Mouse (Mus musculus) stomach, embryonic 14.5 days (tissue): ENCODE measurements around the gene Myo1b. TPM values are rescaled to one million over a fixed set of nuclear protein-coding genes. Genes with fewer than 3 reads are reported as not detected.

Experiments used
- ATAC-seq: fragments of 200-750 bp; cut with Nextera tagmentation; 2 replicates; pipeline ENCODE4 v1.8.0; 2017; ENCODE audit warnings: low read depth, moderate TSS enrichment; ENCODE audit not compliant: insufficient number of reproducible peaks, insufficient read depth, low FRiP score
- H3K27ac ChIP-seq: fragments of 300-500 bp; sonication (generic); 2 replicates; pipeline ENCODE4 v1.5.1; 2014; ENCODE audit warnings: mild to moderate bottlenecking, low read length, moderate library complexity, mixed read lengths
- H3K27me3 ChIP-seq: fragments of 300-500 bp; sonication (generic); 2 replicates; pipeline ENCODE4 v1.6.1; 2014; ENCODE audit warnings: low read length, control low read depth, mixed read lengths; ENCODE audit not compliant: control insufficient read depth, insufficient read depth
- H3K36me3 ChIP-seq: fragments of 300-500 bp; sonication (generic); 2 replicates; pipeline ENCODE4 v1.6.1; 2014; ENCODE audit warnings: mild to moderate bottlenecking, control low read depth, low read length, moderate library complexity, mixed read lengths; ENCODE audit not compliant: control insufficient read depth, insufficient read depth
- H3K4me1 ChIP-seq: fragments of 300-500 bp; sonication (generic); 2 replicates; pipeline ENCODE4 v1.6.1; 2014; ENCODE audit warnings: low read length, control low read depth, mixed read lengths; ENCODE audit not compliant: control insufficient read depth, insufficient read depth
- H3K4me2 ChIP-seq: fragments of 300-500 bp; sonication (generic); replicated peaks from 2 replicates; pipeline ENCODE4 v1.6.1; 2014; ENCODE audit warnings: low read depth, low read length, control low read depth
- H3K4me3 ChIP-seq: fragments of 300-500 bp; sonication (generic); 2 replicates; pipeline ENCODE4 v1.5.1; 2014; ENCODE audit warnings: low read depth, low read length, control low read depth
- H3K9ac ChIP-seq: fragments of 300-500 bp; sonication (generic); replicated peaks from 2 replicates; pipeline ENCODE4 v1.6.1; 2014; ENCODE audit warnings: low read depth, mild to moderate bottlenecking, control low read depth, low read length, moderate library complexity, mixed read lengths
- H3K9me3 ChIP-seq: fragments of 300-500 bp; sonication (generic); 2 replicates; pipeline ENCODE4 v1.6.1; 2016; ENCODE audit warnings: low read depth, low read length, control low read depth; ENCODE audit not compliant: control insufficient read depth
- WGBS: fragments of 180-500 bp; shearing (Covaris S2); extraction: QIAGEN DNeasy Blood & Tissue Kit; methylation state at CpG from one replicate; pipeline ENCODE4 v1.1.7; 2014; 5-methylcytosine and 5-hydroxymethylcytosine counted together
- polyA plus RNA-seq: library from polyadenylated mRNA; unstranded; fragments of >200 nt; fragmentation: Nextera tagmentation; extraction: Ambion mirVana; gene quantifications from 2 replicates; pipeline ENCODE4 v1.2.1, GENCODE M21; 2014

Gene Myo1b
- polyA plus RNA-seq, 1 experiment from 2014 or later: 108 TPM

- H3K36me3 ChIP-seq: peaks cover 4% of the 10 kb centered on the region; the same call in 1 of the 2 replicates
- H3K4me1 ChIP-seq: peaks cover 7% of the 10 kb centered on the region; the same call in 1 of the 2 replicates
- H3K4me3 ChIP-seq: no peak overlapping the region
- no peak overlapping the region for H3K4me2 ChIP-seq
- no peak overlapping the region for H3K27ac ChIP-seq
- H3K27me3 ChIP-seq: no peaks in the 10 kb centered on the region
- ATAC-seq: no peak
- 46% methylated on average over 10 of the region's 10 CpGs for WGBS
- H3K9me3 ChIP-seq: no peaks in the 10 kb centered on the region
- no peak overlapping the region for H3K9ac ChIP-seq
Measured at GRCm38 (mm10) chr1:51855541-51856244, 60.2 kb downstream of the Myo1b start.

- no peak for ATAC-seq
- 69% methylated on average over 5 of the region's 5 CpGs for WGBS
Measured at GRCm38 (mm10) chr1:51852314-51852713, 63.6 kb downstream of the Myo1b start.

GRCm38 (mm10) chr1:51849570-51850211 lies 66.2 kb downstream of the Myo1b start:
- Histone ChIP-seq H3K4me2 (no peak overlapping the region), H3K27me3 (no peaks in the 10 kb centered on the region), H3K27ac (peak overlapping the region; percentile 35; the same call in 1 of the 2 replicates), H3K9ac (no peak overlapping the region), H3K9me3 (no peaks in the 10 kb centered on the region), H3K4me1 (peaks cover 13% of the 10 kb centered on the region; the same call in 1 of the 2 replicates), H3K4me3 (no peak overlapping the region), H3K36me3 (no peaks in the 10 kb centered on the region)
- WGBS: 35% methylated on average over 8 of the region's 8 CpGs
- peak; percentile 70 for ATAC-seq

More at GRCm38 (mm10) chr1:51852314-51852713, 63.6 kb downstream of the Myo1b start:
- H3K27ac ChIP-seq: no peak overlapping the region
- H3K4me3 ChIP-seq: no peak overlapping the region
- H3K4me2 ChIP-seq: no peak overlapping the region
- no peaks in the 10 kb centered on the region for H3K36me3 ChIP-seq
- H3K9me3 ChIP-seq: no peaks in the 10 kb centered on the region
- H3K9ac ChIP-seq: no peak overlapping the region
- peaks cover 15% of the 10 kb centered on the region; the same call in 1 of the 2 replicates for H3K4me1 ChIP-seq
- H3K27me3 ChIP-seq: no peaks in the 10 kb centered on the region

- Histone ChIP-seq H3K4me2 (no peak overlapping the region), H3K36me3 (no peaks in the 10 kb centered on the region), H3K4me3 (no peak overlapping the region), H3K4me1 (peaks cover 13% of the 10 kb centered on the region; the same call in 1 of the 2 replicates), H3K9ac (no peak overlapping the region), H3K27me3 (no peaks in the 10 kb centered on the region), H3K9me3 (no peaks in the 10 kb centered on the region), H3K27ac (no peak overlapping the region)
- no peak for ATAC-seq
- 77% methylated on average over 2 of the region's 2 CpGs for WGBS
Measured at GRCm38 (mm10) chr1:51845264-51846036, 70.4 kb downstream of the Myo1b start.

- no peak for ATAC-seq
- Histone ChIP-seq H3K36me3 (no peaks in the 10 kb centered on the region; the same call in 1 of the 2 replicates), H3K9me3 (no peaks in the 10 kb centered on the region), H3K4me1 (peaks cover 30% of the 10 kb centered on the region), H3K4me3 (no peak overlapping the region), H3K9ac (no peak overlapping the region), H3K27me3 (no peaks in the 10 kb centered on the region), H3K27ac (no peak overlapping the region), H3K4me2 (no peak overlapping the region)
- 73% methylated on average over 11 of the region's 11 CpGs for WGBS
Measured at GRCm38 (mm10) chr1:51837845-51838623, 77.8 kb downstream of the Myo1b start.

GRCm38 (mm10) chr1:51837311-51837710 lies 78.6 kb downstream of the Myo1b start:
- Histone ChIP-seq H3K4me1 (peaks cover 30% of the 10 kb centered on the region), H3K4me2 (no peak overlapping the region), H3K4me3 (no peak overlapping the region), H3K9ac (no peak overlapping the region), H3K36me3 (no peaks in the 10 kb centered on the region; the same call in 1 of the 2 replicates), H3K27ac (no peak overlapping the region), H3K9me3 (no peaks in the 10 kb centered on the region), H3K27me3 (no peaks in the 10 kb centered on the region)
- WGBS: 41% methylated on average over 4 of the region's 4 CpGs
- no peak for ATAC-seq

- 31% methylated on average over 8 of the region's 8 CpGs for WGBS
- Histone ChIP-seq H3K27ac (no peak overlapping the region), H3K9me3 (no peaks in the 10 kb centered on the region), H3K27me3 (no peaks in the 10 kb centered on the region), H3K9ac (no peak overlapping the region), H3K4me3 (no peak overlapping the region), H3K4me1 (peaks cover 30% of the 10 kb centered on the region), H3K36me3 (no peaks in the 10 kb centered on the region; the same call in 1 of the 2 replicates), H3K4me2 (no peak overlapping the region)
- peak; percentile 63; the same call in 1 of the 2 replicates for ATAC-seq
Measured at GRCm38 (mm10) chr1:51835795-51836194, 80.1 kb downstream of the Myo1b start.

- 52% methylated on average over 3 of the region's 3 CpGs for WGBS
- no peaks in the 10 kb centered on the region for H3K9me3 ChIP-seq
- H3K36me3 ChIP-seq: no peaks in the 10 kb centered on the region; the same call in 1 of the 2 replicates
- ATAC-seq: no peak
- no peak overlapping the region for H3K27ac ChIP-seq
- H3K4me2 ChIP-seq: no peak overlapping the region
- no peak overlapping the region for H3K4me3 ChIP-seq
- H3K9ac ChIP-seq: no peak overlapping the region
- H3K4me1 ChIP-seq: peaks cover 34% of the 10 kb centered on the region
- no peaks in the 10 kb centered on the region for H3K27me3 ChIP-seq
Measured at GRCm38 (mm10) chr1:51834072-51834471, 81.8 kb downstream of the Myo1b start.
